Mouse (Mus musculus) liver, embryonic 13.5 days (tissue): ENCODE data around the gene Pop7. TPM values are rescaled to one million over a fixed set of nuclear protein-coding genes. Genes with fewer than 3 reads are reported as not detected.

Experiments used
- ATAC-seq: fragments of 200-750 bp; cut with Nextera tagmentation; 2 replicates; pipeline ENCODE4 v1.8.0; 2017; ENCODE audit warnings: low read depth, mild to moderate bottlenecking, moderate number of reproducible peaks, moderate library complexity
- DNase-seq: peaks from one replicate; pipeline ENCODE4 v3.0.0; 2022
- H3K27ac ChIP-seq: fragments of 300-500 bp; sonication (generic); 2 replicates; pipeline ENCODE4 v1.5.1; 2015; ENCODE audit warnings: moderate library complexity, mild to moderate bottlenecking, inconsistent platforms
- H3K27me3 ChIP-seq: fragments of 300-500 bp; sonication (generic); 2 replicates; pipeline ENCODE4 v1.6.1; 2015; ENCODE audit warnings: mild to moderate bottlenecking, inconsistent platforms
- H3K36me3 ChIP-seq: fragments of 300-500 bp; sonication (generic); 2 replicates; pipeline ENCODE4 v1.6.1; 2015; ENCODE audit warnings: mild to moderate bottlenecking, inconsistent platforms
- H3K4me1 ChIP-seq: fragments of 300-500 bp; sonication (generic); replicated peaks from 2 replicates; pipeline ENCODE4 v1.6.1; 2015; ENCODE audit warnings: inconsistent platforms
- H3K4me2 ChIP-seq: fragments of 300-500 bp; sonication (generic); 2 replicates; pipeline ENCODE4 v1.6.1; 2015; ENCODE audit warnings: inconsistent platforms, mild to moderate bottlenecking, moderate library complexity
- H3K4me3 ChIP-seq: fragments of 300-500 bp; sonication (generic); replicated peaks from 2 replicates; pipeline ENCODE4 v1.5.1; 2015; ENCODE audit warnings: mild to moderate bottlenecking, inconsistent platforms
- H3K9ac ChIP-seq: fragments of 300-500 bp; sonication (generic); 2 replicates; pipeline ENCODE4 v1.6.1; 2015; ENCODE audit warnings: mild to moderate bottlenecking, inconsistent platforms
- H3K9me3 ChIP-seq: fragments of 300-500 bp; sonication (generic); replicated peaks from 2 replicates; pipeline ENCODE4 v1.6.1; 2016; ENCODE audit warnings: inconsistent platforms
- WGBS: fragments of 180-500 bp; shearing (Covaris S2); methylation state at CpG from one replicate; pipeline ENCODE4 v1.1.7; 2015; ENCODE audit not compliant: insufficient replicate concordance; 5-methylcytosine and 5-hydroxymethylcytosine counted together
- polyA plus RNA-seq: library from polyadenylated mRNA; unstranded; fragments of >200 nt; fragmentation: Nextera tagmentation; extraction: Ambion mirVana; gene quantifications from 2 replicates; pipeline ENCODE4 v1.2.1, GENCODE M21; 2015

Gene Pop7
- polyA plus RNA-seq, 1 experiment from 2014 or later: 46.1 TPM

DNA sequence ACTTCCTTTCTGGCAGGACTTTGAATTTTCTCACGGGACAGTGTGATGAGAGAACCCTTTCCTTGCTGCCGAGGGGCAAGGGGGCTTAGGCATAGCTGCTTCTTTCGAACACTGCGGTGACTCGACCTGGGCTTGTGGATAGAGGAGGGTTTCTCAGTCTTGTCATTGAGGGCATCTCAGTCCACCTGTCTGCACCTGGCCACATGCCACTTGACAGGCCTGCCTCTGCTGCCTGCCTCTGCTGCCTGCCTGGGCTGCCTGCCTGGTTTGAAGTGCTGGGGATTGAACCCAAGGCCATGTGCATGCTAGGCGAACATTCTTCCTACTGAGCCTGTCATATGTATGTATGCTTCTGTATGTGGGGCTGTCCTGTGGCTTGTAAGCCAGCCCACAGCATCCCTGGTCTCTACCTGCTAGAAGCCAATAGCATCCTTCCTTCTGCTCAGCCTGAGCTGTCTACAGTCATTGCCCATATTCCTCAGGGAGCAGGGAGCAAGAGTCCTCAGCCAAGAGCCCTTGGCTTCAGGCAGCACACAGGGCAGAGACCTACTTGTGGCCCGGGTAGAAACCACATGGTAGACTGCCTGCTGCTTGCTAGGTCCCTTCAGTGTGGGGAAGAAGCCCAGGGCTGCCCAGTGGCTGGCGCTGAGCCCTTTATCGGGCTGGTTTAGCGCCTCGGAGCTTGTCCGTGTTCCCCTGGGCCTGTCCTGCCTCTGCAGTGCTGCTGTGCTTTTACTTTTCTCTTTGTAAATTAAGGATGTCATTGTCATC lies 11.8 kb upstream of the Pop7 start:
- H3K9ac ChIP-seq: no peak overlapping the region
- H3K4me1 ChIP-seq: peaks cover 73% of the 10 kb centered on the region
- WGBS: 83% methylated on average over 12 of the region's 12 CpGs
- no peaks in the 10 kb centered on the region for H3K27me3 ChIP-seq
- H3K36me3 ChIP-seq: peaks cover 17% of the 10 kb centered on the region
- no peak overlapping the region for H3K4me2 ChIP-seq
- H3K9me3 ChIP-seq: no peaks in the 10 kb centered on the region
- no peak overlapping the region for H3K4me3 ChIP-seq
- ATAC-seq: no peak
- no peak for DNase-seq
- no peak overlapping the region for H3K27ac ChIP-seq

DNA sequence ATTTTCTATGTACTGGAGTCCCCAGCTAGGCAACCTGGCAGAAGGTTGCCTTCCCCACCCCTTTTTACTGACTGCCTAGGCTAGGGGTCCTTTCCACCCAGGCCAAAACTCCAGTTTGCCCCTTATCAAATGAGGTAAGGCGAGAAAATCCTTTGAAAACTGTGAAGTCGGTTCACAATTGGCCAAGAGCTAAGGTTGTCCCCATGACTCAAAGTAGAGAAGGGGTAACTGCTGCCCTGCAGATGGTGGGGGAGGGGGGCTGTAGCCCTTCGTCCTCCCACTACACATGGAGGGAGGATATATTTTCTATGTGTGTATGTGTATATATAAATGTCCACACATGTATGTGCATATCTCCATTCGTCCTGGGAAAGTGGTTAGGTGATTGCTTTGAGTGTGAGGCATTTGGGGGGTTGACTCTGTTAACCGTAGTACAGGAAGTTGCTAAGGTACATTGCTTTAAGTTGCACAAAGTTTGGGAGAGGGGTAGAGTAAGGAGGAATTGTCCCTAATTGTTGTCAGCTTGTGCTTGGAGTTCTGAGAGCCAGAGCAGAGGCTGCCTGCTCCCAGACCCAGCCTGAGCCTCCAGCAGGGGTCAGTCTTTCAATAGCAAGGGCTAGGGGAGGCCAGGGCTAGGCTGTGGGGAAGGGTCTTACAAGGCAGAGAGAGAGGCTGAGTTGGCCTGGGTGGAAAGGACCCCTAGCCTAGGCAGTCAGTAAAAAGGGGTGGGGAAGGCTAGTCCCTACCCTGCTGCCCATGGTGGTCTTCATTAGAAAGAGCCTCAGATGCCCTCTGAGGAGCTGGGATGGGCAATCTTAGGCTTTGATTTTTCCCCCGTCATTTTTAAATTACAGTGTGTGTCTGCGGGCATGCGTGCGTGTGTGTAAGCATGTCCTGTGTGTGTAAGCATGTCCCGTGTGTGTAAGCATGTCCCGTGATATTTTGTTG lies 10.8 kb upstream of the Pop7 start:
- Histone ChIP-seq H3K4me3 (no peak overlapping the region), H3K36me3 (peaks cover 7% of the 10 kb centered on the region), H3K9me3 (no peaks in the 10 kb centered on the region), H3K4me2 (no peak overlapping the region), H3K27ac (0 out of 2 replicates have a peak overlapping the region, but pooled peaks have one; percentile 1), H3K9ac (no peak overlapping the region; the same call in 1 of the 2 replicates), H3K27me3 (no peaks in the 10 kb centered on the region), H3K4me1 (peaks cover 70% of the 10 kb centered on the region)
- ATAC-seq: no peak
- no peak for DNase-seq
- 79% methylated on average over 11 of the region's 11 CpGs for WGBS

- H3K9me3 ChIP-seq: no peaks in the 10 kb centered on the region
- H3K4me3 ChIP-seq: peak overlapping the region; percentile 94
- peaks cover 59% of the 10 kb centered on the region for H3K4me1 ChIP-seq
- H3K27ac ChIP-seq: peak overlapping the region; percentile 6; the same call in 1 of the 2 replicates
- DNase-seq: no peak
- no peaks in the 10 kb centered on the region; the same call in 1 of the 2 replicates for H3K36me3 ChIP-seq
- peak overlapping the region; percentile 97 for H3K9ac ChIP-seq
- H3K27me3 ChIP-seq: no peaks in the 10 kb centered on the region
- peak overlapping the region; percentile 94 for H3K4me2 ChIP-seq
- ATAC-seq: no peak
- 71% methylated on average over 3 of the region's 3 CpGs for WGBS
Measured at GRCm38 (mm10) chr5:137511706-137512105, 9.4 kb upstream of the Pop7 start.

DNA sequence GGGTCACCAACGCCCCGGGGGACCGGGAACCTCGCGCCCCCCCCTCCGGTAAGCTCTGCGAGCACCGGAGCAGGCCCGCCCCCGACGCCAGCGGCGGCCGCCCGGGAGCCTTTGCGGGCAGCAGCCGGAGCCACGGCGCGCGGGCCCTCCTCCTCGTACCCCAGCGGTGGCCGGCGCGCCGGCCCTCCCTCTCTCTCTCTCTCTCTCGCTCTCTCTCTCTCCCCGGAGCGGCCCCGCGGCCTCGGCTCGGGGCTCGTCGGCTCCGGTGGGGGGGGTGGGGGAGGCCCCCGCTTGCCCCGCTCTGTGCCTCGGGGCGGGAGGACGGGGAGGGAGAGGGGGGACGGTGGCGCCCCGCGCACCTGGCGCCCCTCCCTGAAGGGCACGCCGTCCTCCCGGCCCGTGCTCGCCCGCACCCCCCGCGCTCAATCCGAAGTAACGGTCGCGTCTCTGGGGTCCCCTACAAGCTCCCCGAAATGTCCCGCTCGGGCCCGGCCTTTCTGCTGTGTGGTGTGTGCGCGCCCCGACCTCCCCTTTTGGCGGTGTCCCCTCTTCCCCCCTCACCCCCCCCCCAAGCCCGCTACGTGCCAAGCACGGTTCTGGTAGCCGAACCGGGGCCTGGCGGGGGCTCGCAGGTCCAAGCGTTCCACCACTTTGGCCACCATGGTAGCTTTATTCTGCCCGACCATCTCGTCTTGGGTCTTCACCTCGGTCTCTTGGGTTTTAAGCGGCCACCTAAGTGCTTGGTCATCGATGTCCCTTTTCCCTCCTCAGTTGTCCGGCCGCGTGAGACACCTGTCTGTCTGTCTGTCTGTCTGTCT lies 8.5 kb upstream of the Pop7 start:
- Histone ChIP-seq H3K27ac (peak overlapping the region; percentile 83), H3K36me3 (no peaks in the 10 kb centered on the region; the same call in 1 of the 2 replicates), H3K9me3 (no peaks in the 10 kb centered on the region), H3K27me3 (no peaks in the 10 kb centered on the region), H3K4me3 (peak overlapping the region; percentile 94), H3K4me1 (peaks cover 50% of the 10 kb centered on the region), H3K4me2 (peak overlapping the region; percentile 94), H3K9ac (peak overlapping the region; percentile 97)
- under 1% methylated on average over 57 of the region's 83 CpGs for WGBS
- no peak for DNase-seq
- ATAC-seq: peak; percentile 76

DNA sequence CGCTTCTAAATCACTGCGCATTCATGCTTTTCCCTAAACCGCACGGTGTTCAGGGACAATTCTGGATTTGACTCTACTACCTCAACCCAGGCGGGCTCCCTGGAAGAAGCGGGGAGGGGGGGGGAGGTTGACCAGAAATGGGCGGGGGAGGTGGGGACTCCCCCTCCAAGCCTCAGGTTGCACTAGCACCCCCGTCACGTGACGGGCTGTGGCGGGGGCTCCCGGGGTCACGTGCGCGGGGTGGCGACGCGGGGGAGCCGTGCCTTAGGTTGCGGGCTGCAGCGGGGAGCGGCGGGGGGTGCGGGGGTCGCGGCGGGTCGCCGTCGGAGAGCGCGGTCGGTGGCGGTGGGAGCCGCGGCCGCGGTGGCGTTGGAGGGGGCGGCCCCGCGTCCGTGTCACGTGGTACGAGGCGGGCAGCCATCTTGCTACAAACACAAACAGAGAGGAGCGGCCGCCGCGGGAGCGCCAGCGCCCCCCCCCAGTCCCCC lies 7.7 kb upstream of the Pop7 start:
- Histone ChIP-seq H3K27me3 (no peaks in the 10 kb centered on the region), H3K36me3 (no peaks in the 10 kb centered on the region; the same call in 1 of the 2 replicates), H3K4me3 (peak overlapping the region; percentile 94), H3K9me3 (no peaks in the 10 kb centered on the region), H3K27ac (peak overlapping the region; percentile 83), H3K9ac (peak overlapping the region; percentile 97), H3K4me2 (peak overlapping the region; percentile 94), H3K4me1 (peaks cover 47% of the 10 kb centered on the region)
- 1% methylated on average over 44 of the region's 52 CpGs for WGBS
- ATAC-seq (peak; percentile 71), DNase-seq (peak; percentile 56)

GRCm38 (mm10) chr5:137504041-137504440 lies 1.7 kb upstream of the Pop7 start:
- Histone ChIP-seq H3K27me3 (no peaks in the 10 kb centered on the region), H3K9me3 (no peaks in the 10 kb centered on the region), H3K27ac (peak overlapping the region; percentile 91), H3K4me1 (peaks cover 37% of the 10 kb centered on the region), H3K4me2 (peak overlapping the region; percentile 89), H3K9ac (peak overlapping the region; percentile 84), H3K36me3 (peaks cover 11% of the 10 kb centered on the region), H3K4me3 (no peak overlapping the region)
- ATAC-seq (no peak), DNase-seq (no peak)
- 69% methylated on average over 6 of the region's 6 CpGs for WGBS

DNA sequence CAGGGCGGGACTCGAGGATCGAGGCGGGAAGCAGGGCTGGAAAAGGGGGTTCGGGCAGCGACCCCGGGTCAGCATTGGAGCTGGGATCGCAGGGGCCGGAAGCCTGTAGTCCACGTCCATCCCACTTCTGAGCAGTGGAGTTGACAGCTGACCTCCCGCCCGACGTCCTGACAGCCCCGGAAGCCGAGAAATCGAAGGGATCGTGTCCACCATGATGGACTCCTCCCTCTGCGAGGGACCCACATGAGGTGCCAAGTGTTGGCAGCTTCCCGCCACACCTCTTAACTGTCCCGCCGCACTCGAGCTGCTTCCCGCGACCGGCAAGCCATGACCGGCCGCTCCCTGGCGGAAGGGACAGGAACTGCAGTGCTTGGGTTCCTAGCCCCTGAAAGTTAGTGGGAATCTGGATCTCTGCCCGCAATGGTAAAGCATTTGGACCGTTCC lies 371 bp upstream of the Pop7 start:
- Histone ChIP-seq H3K4me3 (peak overlapping the region; percentile 70), H3K27me3 (no peaks in the 10 kb centered on the region), H3K4me2 (peak overlapping the region; percentile 89), H3K9me3 (no peaks in the 10 kb centered on the region), H3K4me1 (peaks cover 37% of the 10 kb centered on the region), H3K9ac (peak overlapping the region; percentile 84), H3K36me3 (peaks cover 11% of the 10 kb centered on the region), H3K27ac (peak overlapping the region; percentile 91)
- peak; percentile 84 for DNase-seq
- peak; percentile 84 for ATAC-seq
- WGBS: under 1% methylated on average over 29 of the region's 30 CpGs

GRCm38 (mm10) chr5:137500186-137500585 lies 2.1 kb downstream of the Pop7 start:
- ATAC-seq (no peak), DNase-seq (no peak)
- Histone ChIP-seq H3K9me3 (no peaks in the 10 kb centered on the region), H3K27ac (no peak overlapping the region), H3K4me3 (no peak overlapping the region), H3K36me3 (peaks cover 11% of the 10 kb centered on the region), H3K4me2 (no peak overlapping the region), H3K9ac (peak overlapping the region; percentile 82), H3K4me1 (peaks cover 37% of the 10 kb centered on the region), H3K27me3 (no peaks in the 10 kb centered on the region)
- 80% methylated on average over 7 of the region's 7 CpGs for WGBS

GRCm38 (mm10) chr5:137493831-137494230 lies 8.5 kb downstream of the Pop7 start:
- Histone ChIP-seq H3K4me1 (no peaks in the 10 kb centered on the region), H3K27me3 (no peaks in the 10 kb centered on the region), H3K9ac (no peak overlapping the region), H3K36me3 (no peaks in the 10 kb centered on the region), H3K4me3 (no peak overlapping the region), H3K4me2 (no peak overlapping the region), H3K27ac (no peak overlapping the region), H3K9me3 (no peaks in the 10 kb centered on the region)
- no peak for DNase-seq
- ATAC-seq: no peak
- 65% methylated on average over 13 of the region's 13 CpGs for WGBS

DNA sequence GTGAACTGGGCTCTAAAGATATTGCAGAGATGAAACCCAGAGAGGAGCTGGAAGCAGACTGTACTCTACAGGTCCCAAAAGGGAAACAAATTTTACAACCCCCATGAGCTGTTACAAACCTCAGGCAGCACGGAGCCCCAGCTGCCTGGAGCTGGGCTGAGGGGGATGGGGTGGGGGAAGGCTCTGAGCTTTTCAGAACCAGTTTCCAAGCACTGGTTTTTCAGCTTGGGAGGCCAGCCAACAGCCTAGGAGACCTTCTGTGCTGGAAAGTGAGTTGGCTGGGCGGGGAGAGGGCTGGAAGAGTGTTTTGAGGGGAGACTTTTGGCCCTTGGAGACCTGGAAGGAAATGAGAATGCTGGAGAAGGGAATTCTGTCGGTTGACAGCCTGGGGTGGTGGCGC lies 10.8 kb downstream of the Pop7 start:
- DNase-seq (no peak), ATAC-seq (no peak)
- H3K4me1 ChIP-seq: no peaks in the 10 kb centered on the region
- no peak overlapping the region for H3K4me3 ChIP-seq
- 44% methylated on average over 4 of the region's 4 CpGs for WGBS
- H3K9me3 ChIP-seq: no peaks in the 10 kb centered on the region
- no peak overlapping the region for H3K4me2 ChIP-seq
- no peak overlapping the region for H3K9ac ChIP-seq
- H3K27ac ChIP-seq: no peak overlapping the region
- no peaks in the 10 kb centered on the region for H3K36me3 ChIP-seq
- H3K27me3 ChIP-seq: peaks cover 3% of the 10 kb centered on the region
